Mouse (Mus musculus) left cerebral cortex, adult 18-20 months (tissue): ENCODE measurements around the gene Mapk10. TPM values are rescaled to one million over a fixed set of nuclear protein-coding genes. Genes with fewer than 3 reads are reported as not detected.
A peak's percentile ranks its signal among the peaks of the same experiment; 100 is the strongest.

ENCODE experiments used
- DNase-seq, 2 experiments: peaks; one replicate each; pipeline ENCODE4 v3.0.0; 2021 to 2022; ENCODE audit warnings: low spot score in 2 of 2, mixed read lengths in 1 of 2
- long read RNA-seq, 2 experiments: library from polyadenylated mRNA; stranded (forward); transcript quantifications; one replicate each; pipeline ENCODE4 v2.0.0; 2021
- total RNA-seq, 2 experiments: library from RNA; stranded (reverse); gene quantifications; 2 replicates each; pipeline ENCODE4 v1.2.3; 2021

Gene Mapk10
- 100 to 1,000 TPM; 521 to 526 TPM for total RNA-seq
- long read RNA-seq, experiment 1, full-length matches to known transcripts, result 108 of 326 reads
- long read RNA-seq, experiment 1, partial matches to known transcripts, result 65 of 326 reads
- long read RNA-seq, experiment 1, other reads (novel, unspliced or antisense), result 153 of 326 reads
- long read RNA-seq, experiment 2, full-length matches to known transcripts, result 95 of 270 reads
- long read RNA-seq, experiment 2, partial matches to known transcripts, result 49 of 270 reads
- long read RNA-seq, experiment 2, other reads (novel, unspliced or antisense), result 126 of 270 reads

DNA sequence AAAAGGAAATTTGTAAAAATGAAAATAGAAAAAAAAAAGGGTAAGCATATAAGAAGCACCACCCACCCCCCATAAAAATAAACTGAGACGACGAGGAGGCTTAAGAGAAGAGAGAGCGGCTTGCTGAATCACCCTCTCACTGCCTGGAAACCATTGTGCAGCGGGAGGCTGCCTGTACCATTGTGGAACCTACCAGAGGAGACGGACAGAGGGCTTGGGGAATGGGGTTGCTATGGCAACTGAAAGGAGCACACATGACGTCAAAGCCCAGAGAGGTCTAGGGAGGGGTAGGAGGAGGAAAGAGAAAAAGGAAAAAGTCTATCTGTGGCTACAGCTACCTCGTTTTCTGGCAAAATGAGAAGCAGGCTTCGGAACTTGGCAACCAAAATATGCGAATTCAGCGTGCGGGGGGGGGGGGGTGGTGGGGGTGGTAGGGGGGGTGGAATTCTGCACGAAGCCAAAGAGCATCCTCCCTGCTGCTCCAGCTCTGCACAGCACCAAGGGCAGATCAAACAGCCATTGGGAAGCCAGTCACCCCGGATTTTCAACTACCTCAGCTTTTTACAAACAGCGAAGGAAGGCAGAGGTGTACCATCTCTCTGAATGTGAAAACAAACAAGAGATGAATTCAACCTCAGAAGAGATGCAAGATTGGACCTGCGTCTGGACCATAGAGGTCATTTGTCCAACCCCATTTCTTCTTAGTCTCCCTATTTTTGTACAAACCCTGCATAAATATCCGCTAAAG, at the start of gene Mapk10:
Mapk10 (minus strand) TSS at position 234 of the 748 bp plus-strand sequence.
- DNase-seq, result peak; percentile 84 to 91

DNA sequence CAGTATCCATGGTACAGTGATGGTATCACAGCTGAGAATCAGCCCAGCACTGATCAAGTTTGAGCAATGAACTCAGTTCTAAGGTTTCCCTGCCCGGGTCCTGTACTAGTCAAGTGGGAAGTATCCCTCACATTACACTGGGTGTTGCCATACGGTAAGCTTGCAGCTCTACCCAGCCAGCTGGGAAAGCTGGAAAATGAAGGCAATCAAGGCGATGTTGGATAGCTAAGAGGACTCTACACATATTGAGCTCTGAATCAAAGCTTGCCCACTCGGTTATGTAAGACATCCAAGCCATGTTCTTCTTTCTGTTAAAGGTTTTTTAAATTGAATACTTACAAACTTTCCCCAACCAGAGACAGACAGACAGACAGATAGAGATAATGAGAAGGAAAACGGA, 45.0 kb upstream of the Mapk10 start:
- no peak for DNase-seq

DNA sequence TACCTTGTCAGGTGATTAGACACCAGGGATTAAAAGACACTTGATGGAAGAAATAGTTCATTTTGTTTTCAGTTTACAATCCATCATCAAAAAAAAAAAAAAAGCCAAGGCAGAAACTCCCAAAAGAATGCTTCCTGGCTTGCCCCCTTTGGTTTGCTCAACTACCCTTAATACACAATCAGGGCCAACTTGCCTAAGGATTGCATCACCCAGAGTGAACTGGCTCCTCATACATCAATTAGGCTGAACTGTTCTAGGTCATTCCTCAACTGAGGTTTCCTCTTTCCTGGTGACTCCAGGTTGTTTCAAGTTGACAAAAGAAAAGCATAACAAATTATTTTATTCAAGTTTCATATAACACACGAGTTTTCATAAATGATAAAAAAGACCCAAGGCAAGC, 31.3 kb upstream of the Mapk10 start:
- no peak for DNase-seq

DNA sequence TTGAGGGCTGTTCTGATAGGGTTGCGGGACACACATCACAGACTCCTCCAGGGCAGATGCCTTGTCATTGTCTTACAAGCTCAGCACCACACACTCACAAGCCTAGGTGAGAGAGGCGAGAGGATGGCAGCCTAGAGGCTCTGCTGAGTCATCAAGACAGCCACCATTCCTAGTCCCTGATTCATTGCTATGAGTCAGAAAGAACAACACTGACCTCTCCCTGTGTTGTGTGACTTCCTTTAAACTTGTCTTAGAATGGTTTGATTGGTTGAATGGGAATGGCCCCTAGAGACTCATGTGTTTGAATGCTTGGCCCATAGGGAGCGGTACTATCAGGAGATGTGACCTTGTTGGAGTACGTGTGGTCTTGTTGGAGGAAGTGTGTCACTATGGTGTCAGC, 20.7 kb upstream of the Mapk10 start:
- no peak for DNase-seq

DNA sequence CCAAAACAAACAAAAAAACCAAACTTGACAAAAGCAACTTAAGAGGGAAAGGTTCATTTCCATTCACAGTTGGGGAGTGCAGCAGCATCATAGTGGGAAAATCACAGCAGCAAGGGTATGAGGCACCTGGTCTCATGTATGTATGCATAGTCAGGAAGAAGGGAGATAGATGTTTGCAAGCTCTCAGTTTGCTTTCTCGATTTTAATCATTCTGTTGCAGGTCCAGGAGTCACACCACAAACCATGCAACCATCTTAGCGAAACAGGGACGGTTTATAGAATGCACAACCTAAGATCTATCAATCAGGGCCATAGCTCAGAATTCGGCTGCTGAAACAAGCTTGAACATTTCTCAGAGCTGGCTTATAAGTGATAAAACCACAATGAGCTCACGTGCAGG, 19.2 kb upstream of the Mapk10 start:
- DNase-seq, result no peak

DNA sequence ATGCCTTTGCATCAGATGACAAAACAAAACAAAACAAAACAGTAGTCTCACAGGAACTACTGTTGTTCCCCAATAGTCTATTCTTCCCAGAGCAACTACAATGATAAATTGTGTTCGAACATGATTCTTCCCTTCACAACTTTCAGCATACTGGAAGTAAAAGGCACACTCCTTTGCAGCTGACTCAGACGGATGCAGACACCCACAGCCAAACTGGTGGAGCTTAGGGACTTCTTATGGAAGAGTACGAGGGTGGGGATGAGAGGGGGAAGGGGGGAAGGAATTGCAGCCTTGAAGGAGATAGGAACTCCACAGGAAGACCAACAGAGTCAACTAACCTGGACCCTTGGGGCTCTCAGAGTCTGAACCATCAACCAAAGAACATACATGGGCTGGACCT, 18.2 kb upstream of the Mapk10 start:
- DNase-seq, result peak in 1 of 2 experiments; percentile 39

DNA sequence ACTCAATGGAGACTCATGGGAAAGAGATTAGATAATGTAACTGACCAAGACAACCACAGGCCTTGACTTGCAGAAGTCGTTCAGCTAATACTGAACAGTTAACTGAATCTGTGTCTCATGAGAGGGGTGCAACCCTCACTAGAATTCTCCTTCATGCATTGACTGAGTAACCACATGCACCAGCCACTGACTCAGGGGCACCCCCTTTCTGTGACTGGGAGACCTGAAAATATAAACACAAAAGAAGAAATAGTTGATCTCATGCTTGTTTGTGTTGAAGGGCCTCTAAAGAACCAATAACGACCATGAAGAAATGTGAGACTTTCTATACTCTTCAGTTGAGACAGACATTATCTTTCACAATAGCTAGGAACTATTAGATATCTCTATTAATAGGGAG, 10.9 kb upstream of the Mapk10 start:
- DNase-seq, result no peak

DNA sequence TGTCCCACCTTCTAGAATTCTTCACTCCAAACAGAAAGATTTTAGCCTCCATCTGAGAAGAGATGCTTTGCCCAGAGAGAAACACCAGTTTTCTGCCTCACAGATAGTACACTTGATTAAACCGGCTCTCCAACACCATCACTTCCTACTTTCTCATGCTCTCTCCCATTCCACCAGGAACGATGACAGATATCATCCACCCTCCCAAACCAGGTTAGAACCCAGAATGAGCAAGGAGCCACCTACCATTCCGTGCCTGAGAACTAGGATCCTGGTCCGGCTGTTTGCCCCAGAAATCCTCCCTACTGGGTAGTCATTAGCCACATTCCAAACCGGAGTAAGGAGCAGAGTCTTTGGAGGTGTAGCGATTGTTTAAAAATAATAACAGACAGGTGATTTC, 490 bp downstream of the Mapk10 start:
- no peak for DNase-seq

DNA sequence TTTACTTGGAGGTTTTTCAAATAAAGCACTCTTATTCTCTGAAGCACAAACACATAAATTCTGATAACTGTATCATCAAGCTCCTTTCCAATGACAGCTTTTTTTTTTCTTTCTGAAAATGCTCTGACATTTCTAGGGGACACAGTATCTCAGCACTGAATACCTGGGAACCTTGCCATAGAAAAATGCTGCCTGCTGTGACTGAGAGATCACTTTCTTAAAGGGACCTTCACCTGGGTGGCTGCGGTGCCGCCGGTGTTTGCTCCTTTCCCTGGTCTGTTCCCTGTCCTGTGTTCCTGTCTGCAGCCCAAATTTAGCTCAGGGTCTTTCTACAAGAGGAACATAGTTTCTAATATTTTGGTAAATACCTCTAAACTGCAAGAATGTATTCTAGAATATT, 1.1 kb downstream of the Mapk10 start:
- DNase-seq, result no peak

DNA sequence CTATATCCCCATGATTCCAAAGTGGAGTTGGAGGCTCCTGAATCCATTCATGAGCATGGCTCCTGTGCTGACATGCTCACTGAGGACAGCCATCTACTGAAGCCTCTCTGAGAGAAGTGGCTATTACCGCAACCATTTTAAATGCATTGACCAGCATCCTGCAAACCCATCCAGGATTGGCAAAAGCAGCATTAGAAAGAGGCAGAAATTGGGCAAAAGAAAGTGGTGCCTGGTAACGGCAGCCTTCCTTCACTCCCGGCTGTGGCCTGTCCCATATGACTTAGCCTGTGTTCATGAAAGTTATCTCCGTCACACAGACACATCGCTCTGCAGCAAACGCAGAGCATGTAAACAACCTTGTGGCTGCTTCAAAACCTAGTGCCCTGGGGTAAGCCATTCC, 1.6 kb downstream of the Mapk10 start:
- DNase-seq, result no peak

DNA sequence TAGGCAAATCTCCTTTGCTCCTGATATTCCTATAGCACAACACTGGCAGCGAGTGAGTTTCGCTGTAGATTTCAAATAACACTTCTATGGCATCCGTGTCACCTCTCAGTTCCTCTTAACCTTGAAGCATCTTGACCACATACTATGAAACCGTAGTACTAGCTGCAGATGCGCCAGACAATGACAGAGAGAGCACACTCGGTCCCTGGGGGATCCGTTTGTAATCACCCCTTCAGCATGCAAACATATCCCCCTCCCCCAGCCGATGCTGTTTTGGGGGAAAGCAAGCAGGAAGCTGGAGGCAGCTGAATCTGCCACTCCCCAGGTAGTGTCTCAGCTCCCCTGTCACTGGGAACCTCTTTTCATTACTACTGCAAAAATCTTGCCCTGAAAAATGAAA, 2.3 kb downstream of the Mapk10 start:
- DNase-seq, result peak in 1 of 2 experiments; percentile 36

DNA sequence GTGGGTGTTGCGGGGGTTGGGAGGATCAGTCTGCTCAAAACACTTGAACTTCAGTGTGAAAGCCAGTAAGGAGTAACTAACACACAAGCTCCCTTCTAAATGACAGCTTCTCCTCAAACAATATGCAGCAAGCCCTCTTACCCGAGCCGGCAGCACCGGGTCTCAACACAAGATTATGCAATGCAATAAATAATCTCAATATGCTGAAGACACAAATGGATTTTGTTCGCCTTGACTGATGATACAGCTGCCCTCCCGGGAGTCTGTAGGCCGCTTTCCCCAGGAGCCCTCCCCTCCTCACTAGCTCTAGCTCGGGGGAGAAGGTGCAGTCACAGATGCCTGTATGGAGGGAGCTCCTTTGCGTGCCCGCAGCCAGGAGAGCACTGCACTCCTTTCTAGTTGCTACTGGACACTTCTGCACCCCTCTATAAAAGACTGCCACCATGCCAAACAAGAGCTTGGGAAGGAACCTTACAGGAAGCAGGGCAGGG, 3.1 kb downstream of the Mapk10 start:
- DNase-seq, result peak; percentile 37 to 48

DNA sequence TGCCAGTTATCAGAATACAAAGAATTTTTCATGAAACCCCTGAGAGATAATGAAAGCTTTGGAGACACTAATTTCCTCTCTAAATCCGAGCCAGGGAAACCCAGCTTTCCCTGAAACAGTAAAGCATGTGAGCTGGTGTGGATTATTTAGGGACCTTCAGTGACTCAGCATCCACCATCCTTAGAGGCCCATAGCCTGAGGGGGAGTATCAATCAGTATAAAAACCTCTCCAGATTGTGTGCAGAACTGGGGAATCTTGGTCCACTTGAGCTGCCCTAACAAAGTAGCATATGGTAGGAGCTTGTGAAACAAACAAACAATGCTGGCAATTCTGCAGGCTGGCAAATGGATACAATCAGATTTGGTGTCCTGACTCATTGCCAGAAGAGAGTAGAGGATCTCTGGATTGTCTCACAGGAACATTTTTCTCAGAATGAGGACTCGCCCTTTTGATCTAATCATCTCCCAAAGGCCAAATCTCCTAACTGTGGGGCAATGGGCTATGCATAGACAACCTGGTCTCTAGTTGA, 13.3 kb downstream of the Mapk10 start:
- DNase-seq, result no peak

DNA sequence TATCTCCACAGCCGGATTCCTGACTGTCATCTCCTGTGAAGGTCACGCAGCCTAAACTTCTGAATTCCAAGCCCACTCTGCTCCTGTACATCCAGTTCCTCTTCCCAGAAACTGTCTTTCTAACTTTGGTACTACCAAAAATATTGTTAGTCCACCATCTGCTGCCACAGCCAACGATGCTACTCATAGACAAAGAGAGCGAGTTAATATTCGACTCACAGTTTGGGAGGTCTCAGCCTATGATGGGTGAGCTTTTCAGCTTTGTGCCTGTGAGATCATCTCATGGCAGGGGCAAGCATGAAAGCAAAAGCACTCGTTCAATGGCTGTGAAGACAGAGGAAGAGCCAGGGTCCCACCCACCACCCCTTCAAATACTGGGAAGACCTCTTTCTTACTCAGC, 16.6 kb downstream of the Mapk10 start:
- no peak for DNase-seq

DNA sequence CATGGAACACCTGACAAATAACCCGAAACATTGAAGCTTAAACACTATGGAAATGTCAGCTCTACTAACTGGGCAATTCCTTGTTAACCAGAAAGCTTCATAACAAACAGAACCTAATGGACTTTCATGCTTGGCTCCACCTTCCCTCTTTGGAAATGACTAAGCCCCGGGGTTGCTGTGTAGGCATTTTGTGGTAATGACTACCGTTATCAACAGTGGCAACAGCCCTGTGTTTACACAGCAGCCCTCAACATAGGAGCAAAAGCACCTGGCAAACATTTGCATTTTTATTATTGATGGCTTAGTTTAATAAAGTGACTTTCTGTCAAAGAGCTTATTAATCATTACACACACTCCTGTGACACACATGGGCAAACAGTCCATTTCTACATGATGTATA, 17.4 kb downstream of the Mapk10 start:
- DNase-seq, result no peak

DNA sequence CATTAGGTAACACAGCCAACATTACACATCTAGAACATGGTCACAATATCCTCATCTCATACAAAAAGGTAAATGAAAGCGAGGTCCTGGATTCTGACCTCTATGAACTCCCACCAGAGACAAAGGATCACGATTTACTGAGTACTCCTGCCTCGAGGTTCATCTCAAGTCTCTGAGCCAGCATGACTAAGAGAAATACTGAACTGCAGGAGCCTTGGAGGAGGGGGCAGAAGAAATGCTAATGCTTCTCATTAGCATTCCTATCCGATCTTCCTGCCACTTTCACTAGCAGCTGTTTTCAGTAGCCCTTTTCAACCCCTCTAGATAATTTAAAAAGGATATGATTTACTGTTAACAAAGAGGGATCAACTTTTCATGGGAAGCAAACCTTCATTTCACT, 19.6 kb downstream of the Mapk10 start:
- no peak for DNase-seq

DNA sequence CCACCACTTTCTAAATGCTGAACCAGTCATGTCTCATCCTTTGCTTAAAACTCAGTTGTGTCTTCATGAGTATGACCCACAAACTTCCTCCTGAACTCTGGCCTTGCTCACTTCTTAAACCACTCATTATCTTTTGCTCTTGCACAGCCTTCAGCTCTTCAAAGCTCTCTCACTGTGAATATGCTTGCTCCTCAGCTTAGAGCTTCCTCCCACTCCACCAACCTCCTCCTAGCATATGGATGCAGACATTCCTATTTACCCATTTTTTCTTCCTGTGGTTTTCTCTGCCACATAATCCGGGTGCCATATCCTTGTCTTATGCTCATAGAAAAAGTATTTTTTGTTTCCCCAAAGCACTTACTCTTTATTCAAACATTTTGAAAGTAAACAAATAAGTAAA, 26.9 kb downstream of the Mapk10 start:
- peak in 1 of 2 experiments; percentile 44 for DNase-seq

DNA sequence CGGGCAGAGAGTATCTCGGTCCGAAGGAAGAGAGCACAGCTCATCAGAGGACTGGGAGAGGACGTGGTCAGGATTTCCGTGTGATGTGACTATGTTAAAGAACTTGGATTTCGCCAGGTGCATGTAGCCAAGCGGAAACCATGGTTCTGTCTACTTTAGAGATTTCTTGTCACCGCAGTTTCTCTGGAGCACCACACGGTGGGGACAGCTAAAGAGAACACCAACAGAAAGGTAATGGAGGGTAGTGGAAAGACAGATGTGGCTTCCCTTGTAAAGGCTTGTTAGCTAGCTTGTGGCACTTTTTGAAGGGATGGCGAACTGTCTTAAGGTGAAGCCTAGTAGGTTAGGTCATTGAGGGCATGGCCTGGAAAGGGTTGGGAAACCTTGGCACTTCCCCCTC, 29.5 kb downstream of the Mapk10 start:
- no peak for DNase-seq

DNA sequence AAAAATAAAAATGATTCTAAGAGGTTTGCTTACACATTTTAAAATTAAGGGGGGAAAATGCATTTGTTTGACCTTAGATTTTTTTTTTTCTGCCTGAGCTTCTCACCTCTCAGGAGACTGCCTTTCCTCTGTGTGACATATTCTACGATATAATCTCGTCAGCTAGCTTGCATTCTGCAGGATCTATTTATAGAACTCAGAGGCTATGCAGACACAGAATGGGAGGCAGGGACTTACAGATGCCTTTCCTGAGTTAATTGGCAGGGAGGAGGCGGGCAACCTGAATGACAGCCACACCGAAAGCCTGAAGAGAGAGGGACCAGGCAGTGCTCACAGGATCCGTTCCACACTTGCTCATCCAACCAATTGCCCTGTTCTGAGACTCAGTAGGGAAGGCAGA, 34.1 kb downstream of the Mapk10 start:
- no peak for DNase-seq

DNA sequence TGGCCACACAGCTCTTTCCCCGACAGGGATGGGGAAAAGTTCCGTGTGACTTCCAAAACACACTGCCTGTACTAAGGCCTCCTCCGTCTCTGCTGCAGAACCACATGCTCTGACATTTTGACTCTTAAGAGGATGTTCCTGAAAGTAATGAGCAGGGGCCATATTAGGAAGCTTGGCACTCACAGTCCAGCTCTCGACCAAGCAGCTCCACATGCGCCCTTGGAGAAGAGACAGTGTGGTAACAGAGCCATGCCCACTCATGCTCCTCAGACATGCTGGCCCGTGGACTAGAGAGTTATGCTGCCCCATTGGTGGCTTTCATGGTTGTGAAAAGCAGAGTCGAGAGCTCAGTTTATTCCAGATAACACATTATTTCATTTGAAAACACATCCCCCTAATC, 35.1 kb downstream of the Mapk10 start:
- DNase-seq, result no peak

DNA sequence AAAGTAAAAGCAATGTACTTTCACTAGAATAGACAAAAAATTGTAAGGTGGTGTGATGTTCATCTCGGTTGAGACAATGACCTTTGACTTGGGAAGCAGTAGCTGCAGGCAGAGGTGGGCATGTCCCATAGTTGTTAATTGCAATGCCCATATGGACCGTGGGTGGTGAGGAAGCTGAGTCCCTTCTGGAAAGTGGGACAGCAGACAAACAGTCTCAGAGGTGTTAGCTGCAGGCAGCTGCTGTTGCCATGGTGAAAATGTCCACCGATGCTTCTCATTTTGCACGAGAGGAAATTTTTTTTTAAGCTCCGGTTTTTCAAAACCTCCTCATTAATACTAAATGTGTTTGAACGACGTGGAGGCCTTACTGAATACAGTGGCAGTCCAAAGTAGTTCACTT, 36.5 kb downstream of the Mapk10 start:
- peak; percentile 84 to 86 for DNase-seq

DNA sequence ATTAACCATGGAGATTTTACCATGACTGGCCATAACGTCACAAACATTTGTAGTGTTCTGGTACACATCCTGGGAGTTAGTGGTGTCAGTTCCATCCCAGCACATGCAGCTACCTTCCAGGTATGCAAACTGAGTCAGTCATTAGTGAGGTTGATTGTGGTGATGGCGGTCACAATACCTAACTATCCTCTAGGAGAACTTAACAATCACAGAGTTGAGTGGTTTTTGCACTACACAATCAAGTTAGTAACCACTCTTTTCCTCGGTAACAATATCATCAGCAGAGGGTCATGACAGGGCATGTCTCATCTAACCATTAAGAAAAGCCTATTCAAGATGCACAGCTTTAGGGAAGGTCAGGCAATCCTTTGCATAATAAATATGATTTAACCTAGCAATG, 39.9 kb downstream of the Mapk10 start:
- no peak for DNase-seq
